Mouse (Mus musculus): ENCODE measurements around the gene Ankrd24. TPM values are rescaled to one million over a fixed set of nuclear protein-coding genes. Genes with fewer than 3 reads are reported as not detected.
"Not testable (repeated sequence)": the region's sequence is repeated elsewhere in the genome, so short reads cannot be mapped to it uniquely, and the experiment has no call there.

Ankrd24 gene
- polyA plus RNA-seq, 1 experiment = 40.5 TPM

DNA sequence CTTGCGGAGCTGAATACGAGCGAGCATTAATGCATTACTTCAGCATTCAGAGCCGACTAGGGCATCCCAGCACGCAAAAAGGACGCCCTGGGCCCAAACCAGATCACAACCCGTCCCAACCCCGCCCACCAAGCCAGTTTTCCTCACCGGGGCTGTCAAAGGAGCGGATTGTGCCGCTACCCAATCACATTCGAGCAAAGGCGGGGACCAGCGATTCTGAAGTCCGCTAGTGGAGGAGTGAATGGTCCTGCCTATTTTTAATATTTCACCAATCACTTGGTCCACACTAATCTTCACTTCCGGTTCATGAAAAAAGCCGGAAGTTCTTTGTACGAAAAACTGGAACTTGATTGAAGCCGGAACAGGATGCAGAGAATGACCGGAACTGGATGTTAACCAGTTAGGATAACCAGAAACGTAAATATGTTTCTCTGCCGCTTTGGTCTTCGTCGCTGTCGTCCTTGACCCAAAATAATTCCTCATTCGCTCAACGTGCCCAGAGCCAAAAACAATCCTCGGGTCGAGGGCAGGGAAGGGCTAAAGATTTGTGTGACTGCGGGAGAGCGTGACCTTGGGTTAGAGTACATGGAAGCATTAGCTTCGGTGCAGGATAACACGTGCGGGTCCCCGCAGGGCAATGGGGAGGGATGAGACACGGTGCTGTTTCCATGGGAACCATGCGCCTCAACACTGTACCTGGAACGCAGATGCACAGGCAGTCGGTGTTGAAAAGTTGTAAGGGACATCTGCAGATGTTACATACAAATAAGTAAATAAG, 22.2 kb upstream of the Ankrd24 start, which contains the start of gene BC025920:
Gene BC025920, plus strand, starts transcription at position 297 of the 778 bp plus-strand sequence.
- peak; percentile 98 for DNase-seq (ENCODE audit: low read depth)

DNA sequence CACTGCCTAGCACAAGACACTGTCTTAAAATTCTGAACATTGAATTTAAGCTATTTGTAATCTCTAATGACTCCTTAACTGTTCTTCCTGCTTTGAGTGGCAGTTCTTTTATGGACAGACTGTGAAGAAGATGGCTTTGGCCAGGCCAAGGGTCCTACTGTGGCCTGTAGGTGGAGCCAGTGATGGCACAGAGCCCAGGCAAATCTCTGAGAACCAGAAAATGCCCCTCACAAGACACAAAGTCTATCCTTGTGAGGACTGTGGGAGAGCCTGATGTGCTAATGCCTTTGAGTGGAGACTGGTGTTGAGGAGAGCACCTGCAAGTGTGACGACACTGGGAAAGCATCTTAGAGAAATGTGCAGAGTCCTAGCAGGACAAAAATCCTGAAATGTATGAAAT, 20.0 kb upstream of the Ankrd24 start:
- DNase-seq (ENCODE audit: low read depth) = no peak

DNA sequence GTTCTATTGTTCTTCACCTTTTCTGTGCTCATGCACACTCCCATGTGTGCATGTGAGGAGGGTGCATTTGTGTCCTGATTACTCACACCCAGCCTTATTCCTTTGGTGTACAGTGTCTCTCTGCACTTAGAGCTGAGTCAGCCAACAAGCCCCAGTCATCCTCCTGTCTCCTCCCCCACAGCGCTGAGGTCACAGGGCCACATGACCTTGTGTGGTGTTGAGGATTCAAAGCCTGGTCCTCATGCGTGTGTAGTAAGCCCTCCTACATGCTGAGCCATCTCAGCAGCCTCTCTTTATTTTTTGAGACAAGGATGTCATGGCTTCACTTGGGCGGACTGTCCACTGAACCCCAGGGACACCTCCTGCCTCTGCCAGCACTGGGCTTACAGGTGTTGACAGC, 15.6 kb upstream of the Ankrd24 start:
- DNase-seq (ENCODE audit: low read depth) = no peak

DNA sequence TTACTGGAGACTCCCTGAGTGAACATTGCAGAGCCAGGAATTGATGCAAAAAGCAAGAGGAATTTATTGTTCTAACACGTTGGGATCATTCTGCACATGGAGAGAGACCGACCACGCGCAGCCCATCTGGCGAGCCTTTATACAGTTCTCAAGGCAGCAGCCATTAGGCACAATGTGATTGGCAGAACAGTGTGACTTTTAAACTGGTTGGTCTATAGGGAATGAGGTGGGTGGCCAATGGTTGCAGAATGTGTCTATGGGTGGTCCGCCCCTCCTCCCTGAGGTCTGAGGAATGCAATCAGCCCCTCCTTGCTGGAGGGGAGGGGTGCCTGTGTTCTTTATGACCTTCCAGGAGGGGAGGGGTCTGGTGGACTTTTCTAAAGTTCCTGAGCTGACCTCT, 12.9 kb upstream of the Ankrd24 start:
- DNase-seq (ENCODE audit: low read depth) = no peak

DNA sequence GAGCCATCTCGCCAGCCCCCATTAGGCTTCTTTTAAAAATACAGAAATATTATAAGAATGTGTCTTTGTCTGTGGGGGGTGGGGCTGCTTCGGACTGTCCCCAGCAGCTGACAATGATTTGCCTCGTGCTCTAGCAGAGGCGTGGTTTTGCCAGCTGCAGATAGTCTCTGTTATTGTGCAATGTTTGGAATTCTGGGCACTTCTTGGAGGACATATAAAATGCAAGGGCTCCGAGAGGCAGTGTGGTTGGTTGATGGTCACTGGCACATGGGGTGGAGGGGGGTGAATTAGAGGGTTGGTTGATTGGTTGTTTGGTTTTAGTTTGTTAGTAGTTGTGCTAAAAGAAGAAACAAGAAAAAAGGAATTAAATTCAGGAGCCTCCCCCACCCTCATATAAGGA, 8.4 kb upstream of the Ankrd24 start:
- DNase-seq (ENCODE audit: low read depth) = no peak

DNA sequence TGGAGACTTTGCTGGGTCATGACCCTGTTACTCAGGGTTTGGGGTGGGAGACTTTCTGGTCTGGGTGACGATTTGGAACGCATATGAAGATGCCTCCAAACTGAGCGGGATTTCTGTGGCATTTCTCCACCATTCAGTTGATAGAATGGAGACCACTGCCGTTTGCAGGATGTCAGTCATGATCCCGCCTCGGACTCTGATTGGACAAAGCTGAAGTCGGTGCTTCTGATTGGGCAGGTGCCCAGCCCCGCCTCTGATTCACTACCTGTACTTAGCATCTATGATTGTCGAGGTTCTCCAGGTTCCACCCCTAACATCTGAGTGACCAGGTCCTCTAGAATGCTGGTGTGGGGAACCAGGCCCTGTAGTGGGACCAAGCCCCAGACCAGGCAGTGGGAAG, 7.6 kb upstream of the Ankrd24 start:
- DNase-seq (ENCODE audit: low read depth) = no peak

DNA sequence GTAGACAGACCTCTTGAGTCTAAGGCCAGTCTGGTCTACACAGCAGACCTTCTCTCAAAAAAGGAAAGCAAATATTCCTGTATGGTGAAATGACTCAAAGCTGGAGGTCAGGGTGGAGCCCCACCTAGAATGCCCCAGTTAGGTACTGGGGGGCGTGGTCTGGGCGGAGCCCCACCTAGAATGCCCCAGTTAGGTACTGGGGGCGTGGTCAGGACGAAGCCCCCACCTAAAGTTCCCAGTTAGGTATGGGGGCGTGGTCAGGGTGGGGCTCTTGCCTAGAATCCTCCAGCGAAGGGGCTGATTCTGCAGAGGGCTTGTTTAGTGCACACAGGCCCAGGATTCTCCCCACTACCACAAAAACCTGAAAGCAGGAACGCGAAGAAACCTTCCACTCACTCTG, 4.9 kb upstream of the Ankrd24 start:
- DNase-seq (ENCODE audit: low read depth) = no peak

DNA sequence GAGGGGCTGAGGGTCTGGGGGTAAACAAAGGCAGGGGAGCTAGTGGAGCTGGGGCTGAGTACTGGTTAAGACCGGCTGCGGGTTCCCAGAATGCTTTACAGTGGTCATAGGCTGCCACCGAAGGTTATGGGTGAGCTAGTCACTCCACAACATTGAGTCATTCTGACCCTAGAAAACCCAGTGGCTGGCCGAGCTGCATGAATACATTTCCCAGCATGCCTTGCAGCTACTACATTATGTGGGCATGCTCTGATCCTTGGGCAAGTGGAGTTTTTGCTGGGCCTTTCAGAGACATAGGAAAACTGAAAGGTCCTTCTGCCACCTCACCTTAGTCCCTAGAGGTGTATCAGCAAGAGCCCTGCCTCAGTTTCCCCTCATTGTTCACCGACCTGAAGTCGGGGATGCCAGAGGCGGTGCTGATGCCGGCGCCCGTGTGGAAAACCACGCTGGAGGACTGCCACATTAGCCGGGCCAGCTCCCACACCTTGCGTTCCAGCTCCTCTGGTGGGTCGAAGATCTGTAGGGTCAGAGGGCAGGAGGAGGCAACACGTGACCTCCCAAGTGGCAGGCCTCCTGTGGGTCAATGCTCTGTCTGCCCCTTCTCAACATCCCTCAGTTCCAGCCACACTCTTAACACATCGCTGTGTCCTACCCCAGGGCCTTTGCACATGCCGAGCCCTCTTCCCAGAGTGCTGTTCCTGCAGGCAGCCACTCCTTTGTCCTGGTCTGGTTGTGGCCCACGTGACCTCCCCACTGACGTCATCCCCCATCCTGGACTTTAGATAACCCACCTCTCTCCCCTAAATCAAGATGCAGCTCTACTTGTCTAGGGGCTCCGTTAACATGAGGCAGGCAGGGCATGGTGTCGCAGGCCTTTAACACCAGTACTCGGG, 2.0 kb upstream of the Ankrd24 start:
- DNase-seq (ENCODE audit: low read depth) = no peak

DNA sequence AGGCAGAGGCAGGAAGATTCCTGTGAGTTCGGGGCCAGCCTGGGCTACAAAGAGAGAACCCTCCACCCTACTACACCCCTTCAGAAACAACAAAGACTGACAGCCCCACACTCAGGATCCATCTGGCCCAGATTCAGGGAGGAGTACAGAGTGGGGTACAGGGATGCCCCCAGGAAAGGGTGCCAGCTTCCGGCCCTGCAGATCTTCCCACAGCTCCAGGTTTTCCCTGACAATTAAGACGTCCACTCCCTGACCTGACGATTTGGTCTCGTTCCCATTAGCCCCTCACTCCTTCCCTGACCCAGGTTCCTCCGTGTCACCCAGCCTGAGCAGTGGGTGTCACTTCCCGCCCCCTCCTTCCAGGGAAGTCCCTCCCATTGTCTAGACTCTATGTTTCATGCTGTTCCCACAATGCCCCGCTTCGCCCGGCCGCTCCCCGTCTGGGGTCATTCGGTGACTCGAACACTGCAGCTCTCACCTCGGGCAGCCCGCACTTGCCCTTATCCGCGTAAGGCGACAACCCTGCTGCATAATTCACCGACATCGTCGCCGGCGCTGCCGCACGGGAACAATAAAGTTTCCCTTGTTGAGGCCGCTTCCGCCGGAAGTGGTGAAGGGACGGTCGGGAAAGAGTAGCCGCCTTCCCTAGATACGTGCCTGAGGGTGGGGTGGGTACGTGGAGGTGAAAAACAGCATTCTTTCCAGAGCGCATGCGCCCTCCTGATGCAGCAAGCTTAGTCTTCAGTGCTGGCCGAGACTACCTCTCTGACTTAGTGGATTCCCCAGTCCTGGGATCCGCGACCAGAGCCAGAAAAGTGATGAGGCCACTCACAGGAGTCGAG, 1.1 kb upstream of the Ankrd24 start, which contains the start of gene Sirt6:
Gene Sirt6, minus strand, starts transcription at position 804 of the 842 bp plus-strand sequence.
- DNase-seq (ENCODE audit: low read depth) = peak; percentile 61

DNA sequence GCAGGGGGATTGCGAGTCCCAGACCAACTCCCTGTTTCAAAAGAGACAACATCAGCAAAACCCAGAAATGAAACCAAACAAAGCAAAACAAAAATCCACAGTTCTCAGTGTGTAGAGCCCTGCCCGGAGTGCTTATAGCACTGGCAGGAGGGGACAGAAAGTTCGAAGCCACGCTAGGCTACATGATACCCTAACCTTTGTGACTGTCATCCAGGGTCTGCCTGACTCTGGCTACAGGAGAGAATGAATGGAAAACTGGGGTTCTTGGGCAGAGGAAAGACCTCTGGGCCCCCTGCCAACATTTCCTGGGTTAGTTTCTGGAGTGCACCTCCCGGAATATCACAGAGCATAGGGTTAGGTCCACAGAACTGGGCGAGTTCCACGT, 512 bp upstream of the Ankrd24 start:
- no peak for DNase-seq (ENCODE audit: low read depth)

DNA sequence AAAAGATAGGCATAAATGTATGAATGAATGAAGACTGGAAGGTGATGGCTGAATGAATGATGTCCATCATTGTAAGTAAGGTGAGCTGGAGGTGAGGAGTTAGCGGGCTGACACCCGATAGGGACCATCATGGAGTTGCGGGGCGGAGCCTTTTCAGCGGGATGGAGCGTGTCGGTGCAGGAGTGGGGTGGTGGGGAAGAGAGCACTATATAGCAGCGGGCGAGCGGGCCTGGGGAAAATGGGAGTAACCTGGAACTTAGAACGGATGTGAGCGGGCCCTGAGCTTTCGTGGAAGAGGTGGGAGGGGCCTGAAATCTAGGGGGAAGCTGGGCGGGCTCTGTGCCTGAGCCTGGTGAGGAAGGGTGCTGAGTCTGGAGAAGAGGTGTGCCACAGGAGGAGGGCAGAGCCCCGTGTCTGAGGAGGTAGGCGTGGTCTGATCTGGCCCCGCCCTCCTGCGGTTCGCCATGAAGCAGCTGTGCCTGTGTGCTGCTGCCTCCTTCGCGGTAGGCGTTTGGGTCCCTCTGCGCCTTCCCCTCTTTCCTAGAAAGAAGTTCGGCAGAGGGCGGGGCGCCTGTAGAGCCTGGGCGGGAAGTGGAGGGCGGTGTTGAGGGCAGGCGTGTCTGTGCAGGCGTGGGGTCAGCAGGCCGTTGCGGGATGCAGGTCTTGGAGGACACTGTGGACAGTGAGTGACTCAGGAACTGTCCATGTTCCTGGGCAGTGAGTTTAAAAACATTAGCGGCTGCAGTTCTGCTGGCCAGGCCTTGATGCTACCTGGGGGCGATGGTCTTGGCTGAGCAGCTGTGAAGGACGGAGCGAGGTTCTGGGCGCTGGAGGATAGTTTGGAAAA, 5.1 kb downstream of the Ankrd24 start:
- DNase-seq (ENCODE audit: low read depth) = no peak

DNA sequence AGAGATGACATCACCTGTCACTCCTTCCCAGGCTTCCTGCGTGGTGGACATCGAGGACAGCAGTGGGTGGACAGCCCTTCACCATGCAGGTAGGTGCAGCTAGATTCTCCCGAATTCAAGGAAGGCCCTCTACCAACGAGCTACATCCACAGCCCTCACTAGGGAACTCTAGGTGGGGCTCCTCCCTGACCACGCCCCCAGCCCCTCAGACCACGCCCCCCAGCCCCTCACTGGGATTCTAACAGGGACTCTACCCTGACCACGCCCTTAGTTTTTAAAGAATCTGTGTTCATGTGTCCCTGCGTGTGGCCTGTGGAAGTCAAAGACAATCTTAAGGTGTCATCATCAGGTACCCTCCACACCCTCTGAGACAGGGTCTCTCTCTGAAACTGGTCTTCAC, 8.0 kb downstream of the Ankrd24 start:
- DNase-seq (ENCODE audit: low read depth) = no peak

DNA sequence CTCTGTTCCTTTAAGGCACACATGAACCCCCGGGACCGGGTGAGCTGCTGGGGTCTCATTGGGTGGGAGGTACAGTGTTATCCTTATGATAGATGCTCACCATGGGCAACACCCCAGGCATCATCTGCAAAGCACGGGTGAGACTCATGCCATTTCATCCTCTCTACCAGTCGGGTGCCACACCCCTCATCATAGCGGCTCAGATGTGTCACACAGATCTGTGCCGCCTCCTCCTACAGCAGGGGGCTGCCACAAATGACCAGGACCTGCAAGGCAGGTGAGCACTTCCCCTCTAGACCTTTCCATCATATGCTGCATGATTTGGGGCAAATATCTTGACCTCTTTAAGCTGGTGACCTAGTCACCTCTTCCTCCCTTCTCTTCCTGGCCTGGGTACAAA, 9.8 kb downstream of the Ankrd24 start:
- DNase-seq (ENCODE audit: low read depth) = no peak

DNA sequence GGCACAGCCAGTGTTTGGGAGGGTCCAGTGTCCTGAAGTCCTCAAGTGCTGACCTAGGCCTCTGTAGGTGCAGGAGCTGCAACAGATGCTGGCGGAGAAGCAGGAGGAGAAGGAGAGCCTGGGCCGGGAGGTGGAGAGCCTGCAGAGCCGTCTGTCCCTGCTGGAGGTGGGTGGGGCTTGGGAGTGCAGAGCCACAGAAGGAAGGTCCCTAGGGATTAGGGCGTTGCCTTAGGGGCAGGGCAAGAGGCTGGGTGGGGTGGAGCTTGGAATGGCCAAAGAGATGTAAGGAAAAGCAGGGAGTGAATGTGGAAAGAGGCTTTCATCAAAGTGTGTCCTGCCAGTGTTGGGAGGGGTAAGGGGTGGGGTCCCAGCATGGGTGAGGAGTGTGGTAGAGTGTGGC, 12.5 kb downstream of the Ankrd24 start:
- DNase-seq (ENCODE audit: low read depth) = not testable (repeated sequence)

DNA sequence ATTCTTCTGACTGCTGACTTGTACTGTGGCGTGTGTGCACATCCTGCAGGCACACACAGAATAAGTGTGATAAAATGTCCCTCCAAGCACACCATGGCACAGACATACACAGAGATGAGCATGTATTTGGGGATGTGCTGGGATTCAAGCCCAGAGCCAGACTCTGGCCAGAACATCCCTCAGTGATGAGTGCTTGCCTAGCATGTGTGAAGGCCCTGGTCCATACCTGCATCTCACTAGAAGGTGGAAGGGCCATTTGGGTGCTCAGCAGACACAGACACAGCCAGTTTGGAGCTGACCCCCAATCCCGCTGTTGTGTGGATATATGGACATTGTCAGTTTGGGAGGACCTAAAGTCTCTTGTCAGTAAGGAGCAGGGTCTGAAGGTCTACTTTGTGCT, 13.2 kb downstream of the Ankrd24 start:
- DNase-seq (ENCODE audit: low read depth) = no peak

DNA sequence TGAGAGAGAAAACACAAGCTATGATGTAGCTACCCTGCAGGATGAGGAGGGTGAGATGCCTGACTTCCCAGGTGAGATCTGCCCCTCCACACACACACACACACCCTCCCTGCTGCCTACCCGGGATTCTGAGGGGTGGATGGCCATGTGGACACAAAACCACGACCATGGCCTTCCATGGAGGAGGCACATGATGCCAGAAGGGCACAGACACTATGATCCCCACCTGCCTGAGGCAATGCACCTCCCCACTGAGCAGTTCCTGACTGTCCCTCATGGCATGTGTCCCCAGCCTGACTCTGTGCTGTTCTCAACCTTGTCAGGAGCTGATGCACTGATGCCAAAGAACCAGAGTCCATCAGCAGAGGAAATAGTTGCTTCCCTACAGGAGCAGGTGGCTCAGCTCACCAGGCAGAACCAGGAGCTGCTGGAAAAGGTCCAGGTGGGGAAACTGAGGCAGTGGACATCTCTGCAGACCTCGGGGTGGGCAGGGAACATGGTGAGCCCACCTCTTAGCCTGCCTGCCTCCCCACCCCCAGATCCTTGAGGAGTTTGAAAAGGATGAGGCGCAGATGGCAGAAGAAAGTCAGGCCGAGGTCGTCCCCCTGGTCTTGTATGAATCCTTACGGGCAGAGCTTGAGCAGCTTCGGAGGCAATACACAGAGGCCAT, 13.8 kb downstream of the Ankrd24 start:
- DNase-seq (ENCODE audit: low read depth) = no peak

DNA sequence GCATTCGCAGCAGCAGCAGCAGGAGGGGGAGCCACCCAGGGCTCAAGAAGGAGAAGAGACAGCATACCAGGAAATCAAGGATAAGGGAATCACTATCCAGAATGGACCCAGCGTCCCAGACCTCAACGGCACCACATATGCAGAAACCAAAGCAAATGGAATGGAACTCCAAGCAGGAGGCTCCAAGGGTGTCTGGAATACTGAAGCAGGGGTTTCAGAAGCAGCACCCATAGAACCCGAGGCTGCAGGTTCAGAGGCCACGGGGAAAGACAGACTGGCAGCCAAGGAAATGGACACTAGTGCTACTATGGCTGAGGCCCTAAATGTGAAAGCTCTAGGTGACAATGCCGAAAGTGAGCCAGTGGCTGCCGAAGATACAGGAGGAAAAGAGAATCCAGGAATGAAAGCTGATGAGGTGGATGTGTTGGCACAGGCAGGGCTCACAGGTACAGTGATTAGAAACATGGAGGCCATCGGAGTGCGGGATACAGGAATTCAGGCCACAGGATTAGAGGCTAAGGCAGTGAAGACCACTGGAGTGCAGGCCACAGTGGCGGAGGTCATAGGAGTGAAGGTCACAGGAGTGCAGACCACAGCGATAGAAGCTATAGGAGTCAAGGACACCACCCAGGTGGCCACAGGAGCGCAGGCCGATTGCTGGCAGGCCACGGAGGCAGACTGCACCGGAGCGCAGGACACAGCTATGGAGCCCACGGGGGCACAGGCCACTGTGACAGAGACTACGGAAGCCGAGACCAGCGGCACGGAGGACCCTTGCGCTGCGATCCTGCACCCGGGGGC, 14.5 kb downstream of the Ankrd24 start:
- DNase-seq (ENCODE audit: low read depth) = no peak

DNA sequence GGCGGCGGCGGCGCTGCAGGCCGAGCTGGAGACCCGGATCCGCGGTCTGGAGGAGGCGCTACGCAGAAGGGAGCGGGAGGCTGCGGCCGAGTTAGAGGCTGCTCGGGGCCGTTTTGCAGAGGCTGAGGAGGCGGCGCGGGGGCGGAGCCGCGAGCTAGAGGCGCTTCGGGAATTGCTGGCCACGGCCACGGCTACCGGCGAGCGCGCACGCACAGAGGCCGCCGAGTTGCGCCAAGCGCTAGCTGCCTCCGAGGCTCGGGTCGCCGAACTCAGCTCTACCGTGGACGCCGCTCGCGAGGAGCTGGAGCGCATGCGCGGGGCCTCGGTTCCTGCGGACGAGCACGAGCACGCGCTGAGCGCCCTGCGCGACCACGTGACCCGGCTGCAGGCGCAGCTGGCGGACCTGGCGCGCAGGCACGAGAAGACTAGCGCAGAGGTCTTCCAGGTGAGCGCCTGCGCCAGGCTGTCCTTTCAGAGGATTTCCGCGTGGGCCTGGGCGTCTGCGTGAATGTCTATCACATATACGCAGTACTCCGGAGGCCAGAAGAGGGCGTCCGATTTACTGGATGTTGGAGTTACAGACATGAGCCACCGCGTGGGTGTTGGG, 15.2 kb downstream of the Ankrd24 start:
- DNase-seq (ENCODE audit: low read depth) = peak; percentile 55

DNA sequence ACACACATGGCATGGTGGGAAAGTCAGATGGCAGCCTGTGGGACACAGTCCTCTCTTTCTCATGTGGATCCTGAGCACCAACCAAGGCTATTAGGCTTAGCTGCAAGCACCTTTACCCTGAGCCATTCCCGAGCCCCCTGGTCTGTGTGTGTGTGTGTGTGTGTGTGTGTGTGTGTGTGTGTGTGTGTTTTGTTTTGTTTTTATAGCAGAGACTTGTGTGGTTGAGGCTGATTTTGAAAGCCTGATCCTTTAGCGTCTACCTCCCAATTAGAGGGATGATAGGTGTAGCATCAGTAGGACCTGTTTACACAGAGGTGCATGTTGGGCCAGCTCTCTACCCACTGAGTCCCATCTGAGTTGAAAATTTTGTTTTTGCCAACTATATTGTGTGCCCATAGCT, 15.8 kb downstream of the Ankrd24 start:
- DNase-seq (ENCODE audit: low read depth) = no peak
